Mouse (Mus musculus): ENCODE results near the gene Pus10. TPM values are rescaled to one million over a fixed set of nuclear protein-coding genes. Genes with fewer than 3 reads are reported as not detected.
"Not testable (repeated sequence)": the region's sequence is repeated elsewhere in the genome, so short reads cannot be mapped to it uniquely, and the experiment has no call there.

Gene Pus10
- polyA plus RNA-seq, 1 experiment = 7.9 TPM

DNA sequence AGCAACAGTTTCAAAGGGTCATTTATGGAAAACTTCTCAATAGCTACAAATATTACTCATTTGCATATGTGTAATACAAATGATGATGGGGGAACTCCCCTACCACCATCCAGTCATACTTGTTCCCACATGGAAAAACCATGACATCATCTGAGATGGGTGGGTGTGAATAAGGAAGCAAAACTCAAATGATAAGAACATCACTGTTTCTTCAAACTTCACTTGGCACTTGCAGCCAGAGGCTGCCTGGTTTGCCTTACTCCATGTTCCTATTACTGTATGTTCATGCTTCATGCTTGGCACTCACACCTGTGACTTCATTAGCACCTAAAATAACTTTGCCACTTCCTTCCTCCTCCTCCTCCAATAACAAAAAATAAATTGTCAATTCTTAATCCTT, 88.9 kb downstream of the Pus10 start:
- no peaks in the 10 kb centered on the region for H3K4me1 ChIP-seq (ENCODE audit: control insufficient read depth, insufficient read depth, low read length)
- H3K27me3 ChIP-seq (ENCODE audit: control insufficient read depth, insufficient read depth, low read length) = no peaks in the 10 kb centered on the region
- H3K36me3 ChIP-seq (ENCODE audit: control insufficient read depth, insufficient read depth, low read length) = no peaks in the 10 kb centered on the region
- TF ChIP-seq CTCF (IDR thresholded peaks at IDR 0.05; ENCODE audit: control insufficient read depth, insufficient read depth, insufficient replicate concordance, low read depth, low read length) (no peak), POLR2A (IDR thresholded peaks at IDR 0.05; ENCODE audit: control insufficient read depth, low read depth, low read length) (no peak)
- no peak overlapping the region for H3K27ac ChIP-seq (ENCODE audit: control insufficient read depth, insufficient read depth, low read depth, low read length)
- no peak overlapping the region for H3K4me3 ChIP-seq (ENCODE audit: control insufficient read depth, low read depth, low read length)

DNA sequence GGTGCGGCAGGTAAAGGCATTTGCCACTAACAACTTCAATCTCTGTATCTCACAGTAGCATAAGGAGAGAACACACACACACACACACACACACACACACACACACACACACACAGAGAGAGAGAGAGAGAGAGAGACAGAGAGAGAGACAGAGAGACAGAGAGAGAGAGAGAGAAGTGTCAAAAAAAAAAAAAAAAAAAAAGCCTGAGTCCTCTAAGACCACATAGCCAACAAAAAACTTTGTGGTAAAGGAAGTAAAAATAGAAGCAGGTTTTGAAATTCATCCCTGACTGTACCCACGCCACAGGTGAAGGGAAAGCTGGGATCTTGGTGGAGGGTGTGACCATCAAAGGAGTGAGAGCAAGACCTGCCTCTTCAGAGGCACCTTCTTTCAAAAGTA, 92.7 kb downstream of the Pus10 start:
- H3K4me1 ChIP-seq (ENCODE audit: control insufficient read depth, insufficient read depth, low read length) = no peaks in the 10 kb centered on the region
- TF ChIP-seq CTCF (IDR thresholded peaks at IDR 0.05; ENCODE audit: control insufficient read depth, insufficient read depth, insufficient replicate concordance, low read depth, low read length) (no peak), POLR2A (IDR thresholded peaks at IDR 0.05; ENCODE audit: control insufficient read depth, low read depth, low read length) (no peak)
- H3K27ac ChIP-seq (ENCODE audit: control insufficient read depth, insufficient read depth, low read depth, low read length) = no peak overlapping the region
- H3K36me3 ChIP-seq (ENCODE audit: control insufficient read depth, insufficient read depth, low read length) = no peaks in the 10 kb centered on the region
- H3K27me3 ChIP-seq (ENCODE audit: control insufficient read depth, insufficient read depth, low read length) = no peaks in the 10 kb centered on the region
- H3K4me3 ChIP-seq (ENCODE audit: control insufficient read depth, low read depth, low read length) = no peak overlapping the region

DNA sequence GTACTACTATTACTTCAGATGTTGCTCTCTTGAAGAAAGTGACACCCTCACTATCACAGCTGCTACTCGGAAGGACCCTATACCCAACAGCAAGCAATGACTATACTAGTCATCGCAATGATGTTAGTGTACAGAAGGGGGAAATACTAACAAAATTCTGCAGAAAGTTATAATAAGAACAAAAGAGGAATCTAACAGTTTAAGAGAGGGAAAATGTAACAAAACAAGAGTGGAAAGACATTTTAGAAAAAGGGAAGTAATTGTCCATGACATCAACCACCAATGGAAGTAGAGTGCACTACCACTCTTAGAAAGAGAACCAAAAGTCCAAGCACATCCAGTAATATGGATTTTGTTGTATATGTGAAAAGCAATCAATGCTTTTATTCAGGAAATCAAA, 97.2 kb downstream of the Pus10 start:
- TF ChIP-seq CTCF (IDR thresholded peaks at IDR 0.05; ENCODE audit: control insufficient read depth, insufficient read depth, insufficient replicate concordance, low read depth, low read length) (no peak), POLR2A (IDR thresholded peaks at IDR 0.05; ENCODE audit: control insufficient read depth, low read depth, low read length) (no peak)
- Histone ChIP-seq H3K36me3 (ENCODE audit: control insufficient read depth, insufficient read depth, low read length) (no peaks in the 10 kb centered on the region), H3K4me1 (ENCODE audit: control insufficient read depth, insufficient read depth, low read length) (no peaks in the 10 kb centered on the region), H3K27ac (ENCODE audit: control insufficient read depth, insufficient read depth, low read depth, low read length) (no peak overlapping the region), H3K27me3 (ENCODE audit: control insufficient read depth, insufficient read depth, low read length) (no peaks in the 10 kb centered on the region), H3K4me3 (ENCODE audit: control insufficient read depth, low read depth, low read length) (no peak overlapping the region)

DNA sequence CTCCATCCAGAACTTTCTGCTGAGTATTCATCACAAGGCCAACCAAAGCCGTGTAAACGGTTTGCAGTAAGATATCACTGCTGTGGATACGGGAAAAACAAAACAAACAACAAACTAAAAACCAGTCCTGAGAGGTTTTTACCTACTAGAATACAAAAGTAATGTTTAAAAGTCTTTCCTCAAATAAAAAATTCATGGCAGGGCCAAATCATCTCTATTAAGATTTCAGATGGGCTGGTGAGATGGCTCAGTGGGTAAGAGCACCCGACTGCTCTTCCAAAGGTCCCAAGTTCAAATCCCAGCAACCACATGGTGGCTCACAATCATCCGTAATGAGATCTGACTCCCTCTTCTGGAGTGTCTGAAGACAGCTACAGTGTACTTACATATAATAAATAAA, 101.9 kb downstream of the Pus10 start:
- H3K36me3 ChIP-seq (ENCODE audit: control insufficient read depth, insufficient read depth, low read length); H3K4me1 ChIP-seq (ENCODE audit: control insufficient read depth, insufficient read depth, low read length); H3K27ac ChIP-seq (ENCODE audit: control insufficient read depth, insufficient read depth, low read depth, low read length); H3K27me3 ChIP-seq (ENCODE audit: control insufficient read depth, insufficient read depth, low read length); H3K4me3 ChIP-seq (ENCODE audit: control insufficient read depth, low read depth, low read length): not testable (repeated sequence)

DNA sequence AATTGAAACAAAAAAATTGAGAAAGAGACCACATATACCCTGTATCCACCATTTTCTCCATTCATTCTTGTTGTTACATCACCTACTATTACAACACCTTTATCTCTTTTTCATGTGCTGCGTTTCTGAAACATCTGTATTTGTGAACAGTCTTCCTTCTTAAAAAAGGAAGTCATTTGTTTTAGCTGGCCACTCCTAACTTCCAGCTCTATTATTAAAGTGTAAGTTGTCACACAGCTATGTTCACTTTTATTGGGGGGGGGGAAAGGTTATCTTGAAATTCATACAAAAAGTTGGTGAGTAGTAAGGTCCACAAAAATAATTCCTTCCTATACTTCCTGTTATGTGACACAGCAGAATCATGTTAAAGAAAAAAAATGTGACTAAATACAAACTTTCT, 102.5 kb downstream of the Pus10 start:
- H3K27ac ChIP-seq (ENCODE audit: control insufficient read depth, insufficient read depth, low read depth, low read length) = no peak overlapping the region
- H3K36me3 ChIP-seq (ENCODE audit: control insufficient read depth, insufficient read depth, low read length) = no peaks in the 10 kb centered on the region
- H3K4me3 ChIP-seq (ENCODE audit: control insufficient read depth, low read depth, low read length) = no peak overlapping the region

GRCm38 (mm10) chr11:23769033-23769432, 103.6 kb downstream of the Pus10 start:
- no peak overlapping the region for H3K27ac ChIP-seq (ENCODE audit: control insufficient read depth, insufficient read depth, low read depth, low read length)
- no peaks in the 10 kb centered on the region for H3K36me3 ChIP-seq (ENCODE audit: control insufficient read depth, insufficient read depth, low read length)
- H3K4me3 ChIP-seq (ENCODE audit: control insufficient read depth, low read depth, low read length) = no peak overlapping the region
- peaks cover 2% of the 10 kb centered on the region; the same call in 1 of the 2 replicates for H3K4me1 ChIP-seq (ENCODE audit: control insufficient read depth, insufficient read depth, low read length)
- no peaks in the 10 kb centered on the region for H3K27me3 ChIP-seq (ENCODE audit: control insufficient read depth, insufficient read depth, low read length)
- TF ChIP-seq POLR2A (IDR thresholded peaks at IDR 0.05; ENCODE audit: control insufficient read depth, low read depth, low read length) = no peak
- TF ChIP-seq CTCF (IDR thresholded peaks at IDR 0.05; ENCODE audit: control insufficient read depth, insufficient read depth, insufficient replicate concordance, low read depth, low read length) = no peak

More for the DNA sequence above, 102.5 kb downstream of the Pus10 start:
- Histone ChIP-seq H3K4me1 (ENCODE audit: control insufficient read depth, insufficient read depth, low read length) (peaks cover 2% of the 10 kb centered on the region; the same call in 1 of the 2 replicates), H3K27me3 (ENCODE audit: control insufficient read depth, insufficient read depth, low read length) (no peaks in the 10 kb centered on the region)
- TF ChIP-seq POLR2A (IDR thresholded peaks at IDR 0.05; ENCODE audit: control insufficient read depth, low read depth, low read length) = no peak
- TF ChIP-seq CTCF (IDR thresholded peaks at IDR 0.05; ENCODE audit: control insufficient read depth, insufficient read depth, insufficient replicate concordance, low read depth, low read length) = no peak

GRCm38 (mm10) chr11:23769686-23770509, 104.4 kb downstream of the Pus10 start:
- Histone ChIP-seq H3K27me3 (ENCODE audit: control insufficient read depth, insufficient read depth, low read length) (no peaks in the 10 kb centered on the region), H3K4me3 (ENCODE audit: control insufficient read depth, low read depth, low read length) (peak overlapping the region; percentile 96), H3K27ac (ENCODE audit: control insufficient read depth, insufficient read depth, low read depth, low read length) (peak overlapping the region; percentile 83), H3K4me1 (ENCODE audit: control insufficient read depth, insufficient read depth, low read length) (peaks cover 2% of the 10 kb centered on the region; the same call in 1 of the 2 replicates), H3K36me3 (ENCODE audit: control insufficient read depth, insufficient read depth, low read length) (no peaks in the 10 kb centered on the region)
- TF ChIP-seq POLR2A (IDR thresholded peaks at IDR 0.05; ENCODE audit: control insufficient read depth, low read depth, low read length) (no peak), CTCF (IDR thresholded peaks at IDR 0.05; ENCODE audit: control insufficient read depth, insufficient read depth, insufficient replicate concordance, low read depth, low read length) (no peak)

GRCm38 (mm10) chr11:23770510-23770759, 105.0 kb downstream of the Pus10 start:
- Histone ChIP-seq H3K27me3 (ENCODE audit: control insufficient read depth, insufficient read depth, low read length) (no peaks in the 10 kb centered on the region), H3K36me3 (ENCODE audit: control insufficient read depth, insufficient read depth, low read length) (no peaks in the 10 kb centered on the region), H3K27ac (ENCODE audit: control insufficient read depth, insufficient read depth, low read depth, low read length) (peak overlapping the region; percentile 83), H3K4me1 (ENCODE audit: control insufficient read depth, insufficient read depth, low read length) (peaks cover 2% of the 10 kb centered on the region; the same call in 1 of the 2 replicates), H3K4me3 (ENCODE audit: control insufficient read depth, low read depth, low read length) (peak overlapping the region; percentile 96)
- TF ChIP-seq CTCF (IDR thresholded peaks at IDR 0.05; ENCODE audit: control insufficient read depth, insufficient read depth, insufficient replicate concordance, low read depth, low read length) = no peak
- no peak for TF ChIP-seq POLR2A (IDR thresholded peaks at IDR 0.05; ENCODE audit: control insufficient read depth, low read depth, low read length)
